Mouse (Mus musculus) retina, adult 2 months (tissue): ENCODE data around the gene Olfr1352.
"Not testable (repeated sequence)": the region's sequence is repeated elsewhere in the genome, so short reads cannot be mapped to it uniquely, and the experiment has no call there.

Source experiments
- DNase-seq: peaks from one replicate; pipeline ENCODE4 v3.0.0-alpha.2; 2012; ENCODE audit warnings: low read depth, low spot score

The Olfr1352 gene

GRCm38 (mm10) chr10:78980750-78981149 lies at the start of gene Olfr1352:
Olfr1352 (plus strand) TSS chr10:78981050.
- no peak for DNase-seq

GRCm38 (mm10) chr10:78950336-78950735 lies 30.5 kb upstream of the Olfr1352 start, which contains the start of gene Olfr8:
Olfr8 (plus strand) TSS chr10:78950636.
- not testable (repeated sequence) for DNase-seq

GRCm38 (mm10) chr10:78963009-78963408 lies 17.8 kb upstream of the Olfr1352 start, which contains the start of gene Olfr1353:
Olfr1353 (plus strand) TSS chr10:78963309.
- not testable (repeated sequence) for DNase-seq

- no peak for DNase-seq
Measured at GRCm38 (mm10) chr10:79012172-79012571, 31.3 kb downstream of the Olfr1352 start, which contains the start of gene Olfr1351. Olfr1351 (plus strand) TSS chr10:79012472.

- no peak for DNase-seq
Measured at GRCm38 (mm10) chr10:79028441-79028840, 47.6 kb downstream of the Olfr1352 start, which contains the start of gene Olfr57. Olfr57 (plus strand) TSS chr10:79028741.
